Mouse (Mus musculus) liver (tissue): ENCODE results near the gene Immp1l.
A peak's percentile ranks its signal among the peaks of the same experiment; 100 is the strongest.

Source experiments
- DNase-seq: peaks from one replicate; pipeline ENCODE4 v3.0.0-alpha.2; 2020; ENCODE audit warnings: mixed read lengths

The Immp1l gene

DNA sequence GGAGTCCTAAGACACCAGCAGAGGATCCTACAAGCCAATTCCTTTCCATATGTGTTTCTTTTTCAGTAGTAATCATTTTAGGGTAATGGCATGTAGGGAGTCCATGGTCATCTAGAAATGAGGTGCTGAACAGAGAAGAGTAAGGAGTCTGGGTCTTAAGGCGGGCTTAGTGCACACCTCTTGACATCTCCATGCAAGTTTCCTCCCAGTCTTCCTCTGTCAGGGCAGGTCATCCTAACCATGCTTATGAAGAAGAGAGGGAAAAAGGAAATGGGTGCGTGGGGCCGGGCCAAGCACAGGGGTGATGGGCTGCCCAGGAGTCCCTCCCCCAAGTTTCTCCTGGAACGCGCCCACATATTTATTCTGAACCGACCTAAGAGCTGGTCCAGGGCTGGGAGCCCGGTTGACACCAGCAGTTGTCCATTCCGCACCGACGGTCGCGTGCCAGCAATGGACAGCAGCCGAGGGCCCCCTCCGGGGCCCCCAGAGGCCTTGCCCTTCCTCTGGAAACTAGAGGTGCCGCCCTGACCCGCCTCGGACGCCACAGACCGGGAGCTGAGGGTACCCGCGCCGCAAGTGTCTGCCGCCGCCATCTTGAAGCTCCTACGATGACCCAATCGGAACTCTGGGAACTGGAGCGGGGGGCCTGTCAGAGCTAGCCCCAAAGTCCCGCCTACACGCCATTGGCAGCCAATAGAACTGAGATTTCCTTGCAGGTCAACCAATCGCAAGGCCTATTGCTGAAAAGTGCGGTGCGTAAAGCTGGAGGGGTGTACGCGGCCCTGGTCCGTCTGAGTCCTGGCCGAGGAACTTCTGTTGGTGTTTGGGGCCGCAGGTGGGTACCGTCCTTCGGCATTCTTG is at the start of gene Immp1l, which contains the start of gene Elp4:
TSS of gene Immp1l (plus strand) at position 743 of the 861 bp plus-strand sequence.
TSS of gene Elp4 (minus strand) at position 669 of the 861 bp plus-strand sequence.
- DNase-seq: peak; percentile 96

- DNase-seq: no peak
Observed at GRCm38 (mm10) chr2:105854740-105855139, 49.7 kb upstream of the Immp1l start.

DNA sequence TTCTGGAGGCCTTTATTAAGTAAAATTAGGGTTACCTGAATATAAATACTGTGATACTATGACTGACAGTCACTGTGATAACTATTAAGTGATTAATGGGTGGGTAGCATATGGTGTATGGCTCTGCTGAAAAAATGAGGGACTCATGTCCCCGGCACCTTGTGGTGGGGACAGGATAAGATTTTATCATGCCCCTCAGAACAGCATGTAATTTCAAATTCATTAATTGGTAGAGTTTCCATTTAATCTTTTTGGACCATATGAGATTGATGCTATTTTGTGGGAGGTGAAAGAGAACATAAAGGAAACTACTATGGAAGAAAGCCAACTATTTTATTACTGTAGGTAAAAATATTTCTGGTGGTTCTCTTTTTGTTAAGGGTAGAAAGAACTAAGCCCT is 31.0 kb upstream of the Immp1l start:
- no peak for DNase-seq

DNA sequence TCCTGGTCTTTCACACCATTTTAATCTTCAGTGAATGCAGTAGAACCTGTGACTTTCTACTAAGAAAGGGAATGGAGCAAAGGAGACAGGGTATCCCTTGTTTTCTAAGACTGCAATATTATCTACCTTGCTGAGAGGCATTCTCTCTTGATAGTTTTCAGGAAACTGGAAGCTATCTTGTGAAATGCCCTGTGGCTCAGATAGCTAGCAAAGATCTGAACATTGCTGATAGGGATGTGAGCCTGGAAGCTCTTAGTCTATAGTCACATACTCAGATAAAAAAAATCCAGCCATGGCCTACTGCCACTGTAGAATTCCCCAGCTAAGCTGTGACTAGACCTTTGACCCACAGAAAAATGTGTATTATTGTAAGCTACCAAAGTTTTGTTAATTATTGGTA is 13.6 kb upstream of the Immp1l start:
- DNase-seq: no peak

GRCm38 (mm10) chr2:105904757-105905146 is 314 bp downstream of the Immp1l start:
- DNase-seq: no peak

DNA sequence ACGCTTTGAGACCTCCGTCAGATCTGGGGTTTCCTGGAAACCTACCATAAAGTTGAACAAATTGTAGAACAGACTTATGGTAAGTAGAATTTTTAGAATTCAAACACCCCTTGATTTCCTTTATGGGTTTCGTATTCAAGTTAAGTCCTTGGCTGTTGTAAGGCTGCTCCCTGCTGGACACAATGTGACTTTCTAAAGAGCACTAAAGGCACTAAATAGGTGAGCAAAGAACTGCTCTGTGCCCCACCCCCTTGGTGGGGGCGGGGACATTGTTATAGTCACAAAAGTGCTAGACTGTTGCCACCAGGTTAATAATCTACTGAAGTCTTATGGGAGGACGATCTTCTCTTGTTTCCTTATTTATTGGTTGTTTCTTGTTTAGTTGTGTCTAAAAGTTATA is 3.9 kb downstream of the Immp1l start:
- peak; percentile 21 for DNase-seq

DNA sequence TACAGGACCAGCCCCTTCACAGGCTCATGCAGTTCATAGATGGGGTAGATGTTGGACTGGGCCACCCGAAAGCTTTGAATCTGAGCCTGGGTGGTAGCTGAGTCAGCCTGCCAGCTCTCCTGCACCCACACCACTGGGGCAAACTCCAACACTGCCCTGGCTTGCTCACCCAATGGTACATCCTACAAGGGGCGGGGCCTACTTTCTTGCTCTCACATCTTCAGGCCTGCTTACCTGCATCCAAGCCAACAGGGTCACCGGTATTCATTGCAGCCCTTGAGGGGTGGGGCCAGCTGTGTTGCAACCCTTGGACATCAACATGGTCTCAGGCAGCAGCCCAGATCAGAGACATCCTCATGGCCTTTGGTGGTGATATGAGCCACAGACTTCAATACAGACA is 6.2 kb downstream of the Immp1l start:
- no peak for DNase-seq

DNA sequence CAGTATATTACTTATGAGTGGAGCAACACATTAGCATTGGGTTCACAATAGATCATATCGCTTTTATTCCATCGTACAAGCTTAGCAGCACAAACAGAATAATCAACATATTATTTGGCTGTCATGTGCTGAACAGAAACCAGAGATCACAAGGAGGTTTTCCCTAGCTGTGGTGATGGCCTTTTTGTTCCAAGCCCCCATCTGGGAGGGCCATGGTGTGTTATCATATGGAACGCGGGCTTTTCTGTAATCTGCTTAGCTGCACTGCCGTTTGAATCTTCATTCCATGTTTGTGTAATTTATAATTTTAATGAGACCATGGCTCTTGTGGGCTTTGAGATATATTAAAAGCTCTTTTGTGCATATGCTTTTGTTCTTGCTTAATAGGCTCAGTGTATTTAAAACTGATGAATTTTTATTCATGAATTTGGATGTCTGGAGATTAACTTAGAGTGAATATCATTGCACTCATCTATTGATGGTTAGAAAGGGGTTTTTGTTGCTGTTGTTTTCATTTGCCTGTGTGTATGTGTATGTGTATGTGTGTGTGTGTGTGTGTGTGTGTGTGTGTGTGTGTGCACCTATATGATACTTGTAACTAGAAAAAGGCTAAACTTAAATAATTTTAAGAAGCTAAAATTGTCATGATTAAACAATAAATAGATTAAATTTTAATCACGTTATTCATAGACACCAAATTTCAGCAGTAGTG is 9.4 kb downstream of the Immp1l start:
- DNase-seq: no peak

- DNase-seq: no peak
Observed at GRCm38 (mm10) chr2:105916671-105917070, 12.2 kb downstream of the Immp1l start.

DNA sequence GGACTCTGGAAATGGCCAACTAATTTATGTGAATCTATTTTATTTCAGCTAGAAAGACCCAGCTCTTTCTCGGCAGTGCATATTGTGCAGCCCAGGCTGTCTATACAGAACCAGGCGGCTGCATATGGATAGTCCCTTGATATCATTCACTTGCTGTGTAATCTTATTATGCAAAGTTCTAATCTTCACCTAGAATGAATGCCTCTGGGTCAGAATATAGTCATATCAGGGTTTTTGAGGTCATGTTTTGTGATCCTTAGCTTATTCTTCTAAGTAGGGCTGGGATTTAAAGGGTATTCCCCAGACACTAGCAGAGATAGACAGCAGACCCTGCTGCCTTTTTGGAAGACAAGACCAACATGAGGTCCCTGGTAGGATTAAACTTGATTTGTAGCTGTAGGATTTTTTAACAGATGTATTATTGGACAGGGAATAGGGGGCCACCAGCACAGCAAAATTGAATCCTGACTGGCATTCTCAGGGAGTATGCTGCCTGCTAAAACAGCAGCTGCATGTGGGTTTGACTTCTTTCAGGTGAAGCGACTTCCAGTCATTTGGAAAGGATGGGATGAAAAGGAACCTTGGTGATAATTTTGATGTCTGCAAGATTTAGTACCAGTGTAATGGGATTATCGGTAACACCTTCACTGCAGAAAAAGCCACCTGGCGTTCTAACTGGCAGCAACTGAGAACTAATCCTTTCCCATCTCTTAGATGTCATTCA is 13.3 kb downstream of the Immp1l start:
- no peak for DNase-seq

DNA sequence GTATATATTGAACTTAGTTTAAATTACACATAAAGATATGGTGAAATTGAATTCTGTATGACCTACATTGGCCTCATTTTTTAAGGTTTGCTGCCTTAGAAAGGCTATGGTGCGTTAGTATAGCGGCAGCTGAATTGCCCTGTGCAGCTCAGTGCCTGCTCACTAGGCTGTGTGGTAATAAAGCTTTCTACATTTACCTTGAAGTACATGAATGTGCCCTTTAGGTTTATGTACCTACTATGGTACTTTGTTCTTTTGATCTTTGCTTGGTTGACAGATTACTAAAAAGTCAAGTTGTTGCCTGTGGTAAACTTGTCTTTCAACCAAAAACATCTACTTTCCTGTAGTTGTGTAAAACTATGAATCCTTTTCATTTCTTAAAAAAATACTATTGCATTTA is 45.7 kb downstream of the Immp1l start:
- no peak for DNase-seq

DNA sequence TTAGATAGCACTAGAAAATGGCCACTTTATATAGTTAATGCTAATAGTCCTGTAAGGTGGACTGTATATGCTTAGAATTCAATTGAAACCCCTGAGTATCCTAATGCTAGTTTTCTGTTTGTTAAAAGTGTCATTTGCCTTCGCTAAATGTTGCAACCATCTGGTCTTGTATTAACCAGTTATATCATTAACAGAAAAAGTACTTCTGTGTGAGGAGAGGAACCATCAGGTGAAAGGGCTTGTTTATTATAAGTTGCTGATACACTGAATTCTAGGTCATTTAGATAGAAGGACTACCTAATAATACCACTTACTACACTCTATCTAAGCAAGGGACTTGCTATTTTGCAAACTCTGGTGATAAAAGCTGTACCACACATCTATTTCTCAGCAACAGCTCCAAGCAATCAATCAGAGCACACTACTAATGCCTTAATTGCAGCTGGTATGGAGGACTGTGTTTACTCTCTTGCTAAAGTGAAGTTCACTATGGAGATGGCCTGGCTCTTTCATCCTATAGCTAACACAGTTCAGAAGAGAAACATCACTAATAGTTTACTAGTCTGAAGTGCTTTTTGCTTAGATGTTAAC is 47.0 kb downstream of the Immp1l start:
- no peak for DNase-seq

- DNase-seq: peak; percentile 5
Observed at GRCm38 (mm10) chr2:105953862-105954261, 49.4 kb downstream of the Immp1l start.

DNA sequence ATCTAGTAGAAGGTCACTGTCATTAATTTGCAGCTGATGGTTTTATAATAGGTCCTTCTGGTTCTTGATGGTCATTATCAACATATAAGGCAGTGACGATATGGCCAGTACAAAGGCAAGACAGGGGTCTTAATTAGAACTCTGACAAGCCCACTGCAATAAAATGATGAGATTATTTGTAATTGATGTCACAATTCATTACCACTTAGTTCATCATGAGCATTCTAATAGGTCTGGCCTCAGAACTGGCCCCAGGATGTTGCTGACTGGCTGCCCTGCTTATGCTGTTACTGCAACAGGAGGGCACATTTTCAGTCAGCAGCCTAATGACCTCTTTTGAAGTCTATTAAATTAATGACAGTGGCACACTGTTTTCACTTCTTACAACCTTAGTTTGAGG is 59.0 kb downstream of the Immp1l start:
- DNase-seq: no peak

- DNase-seq: no peak
Observed at GRCm38 (mm10) chr2:105973941-105974340, 69.5 kb downstream of the Immp1l start.

GRCm38 (mm10) chr2:105978065-105978464 is 73.6 kb downstream of the Immp1l start:
- DNase-seq: no peak

DNA sequence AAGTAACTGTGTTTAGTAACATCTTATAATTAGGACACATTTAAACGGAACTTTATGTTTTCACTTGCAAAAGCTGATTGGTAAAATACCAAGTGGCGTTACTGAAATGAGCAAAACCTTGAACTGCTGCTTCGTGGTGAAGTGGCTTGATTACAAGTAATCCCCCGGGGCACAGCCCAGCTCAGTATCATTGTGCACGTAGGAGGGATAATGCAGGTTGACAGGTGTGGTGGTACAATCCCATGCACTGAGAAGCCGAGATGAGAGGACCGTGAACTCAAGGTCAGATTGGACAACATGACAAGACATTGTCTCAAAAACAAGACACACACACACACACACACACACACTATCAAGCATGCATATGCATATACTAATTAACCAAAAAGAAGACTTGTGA is 80.8 kb downstream of the Immp1l start:
- DNase-seq: no peak

DNA sequence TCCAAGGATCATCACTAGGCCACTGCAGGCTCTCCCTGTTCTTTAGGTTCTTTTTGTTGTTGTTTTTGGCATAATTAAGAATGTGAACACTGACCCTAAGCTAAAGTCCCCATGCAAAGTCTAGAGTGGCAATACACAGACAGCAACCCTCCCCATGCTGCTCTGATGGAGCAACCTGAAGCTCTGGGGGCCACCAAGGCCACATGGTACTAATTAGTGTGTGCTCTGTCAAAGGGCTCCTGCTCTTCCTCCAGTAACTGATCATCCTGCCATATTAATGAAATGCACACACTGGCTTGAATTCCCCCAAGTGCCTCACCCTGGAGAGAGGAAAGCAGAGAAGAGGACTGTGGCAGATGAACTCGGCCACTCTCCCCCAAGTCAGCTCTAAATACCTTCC is 82.7 kb downstream of the Immp1l start:
- DNase-seq: no peak

GRCm38 (mm10) chr2:105987999-105988398 is 83.6 kb downstream of the Immp1l start:
- DNase-seq: no peak

DNA sequence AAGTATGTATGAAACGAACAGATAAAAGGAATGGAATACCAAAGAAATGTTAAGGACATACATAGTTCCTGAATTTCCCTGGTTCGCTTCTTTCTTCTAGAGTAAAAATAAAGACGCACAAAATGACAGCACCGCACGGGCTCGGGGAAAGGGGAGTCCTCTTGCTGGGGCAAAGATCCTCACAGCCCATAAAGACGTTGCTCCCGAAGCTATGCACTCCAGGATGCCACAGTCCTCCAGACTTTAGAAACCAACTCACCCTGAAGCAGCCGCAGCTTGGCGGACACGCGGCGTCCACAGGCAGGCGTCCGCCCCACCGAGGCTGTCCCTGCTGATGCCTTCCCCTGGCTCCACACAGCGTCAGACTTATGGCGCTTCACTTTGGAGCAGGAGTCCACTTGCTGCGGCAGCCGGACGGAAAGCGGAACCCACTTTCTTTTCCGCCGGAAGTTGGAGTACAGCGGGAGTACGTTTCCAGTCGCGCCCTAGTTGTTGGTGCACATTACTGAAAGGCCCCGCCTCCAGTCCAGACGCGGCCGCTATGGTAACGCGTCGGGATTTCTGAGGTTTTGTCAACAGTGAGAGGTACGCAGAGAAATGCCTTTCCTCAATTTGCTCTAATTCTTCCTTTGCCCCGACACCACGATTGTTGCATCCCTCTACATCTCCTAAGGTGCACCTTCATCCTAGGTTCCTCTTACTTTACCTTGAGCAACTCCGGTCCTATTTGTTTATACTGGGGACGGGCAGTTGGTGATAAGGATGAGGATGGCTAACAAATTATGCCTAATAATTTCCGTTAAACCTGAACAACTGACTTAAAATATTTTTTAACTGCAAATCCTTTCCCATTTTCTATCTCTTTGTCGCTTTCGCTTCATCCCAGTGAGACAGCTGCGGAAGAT is 98.6 kb downstream of the Immp1l start, which contains the start of gene Dnajc24:
TSS of gene Dnajc24 (minus strand) at position 715 of the 905 bp plus-strand sequence.
- DNase-seq: peak; percentile 87

- no peak for DNase-seq
Observed at GRCm38 (mm10) chr2:106008415-106008814, 104.0 kb downstream of the Immp1l start.
